8 mouse cellular contexts compared by ENCODE assay signal in genomic region chr17:29164469-29165111, GRCm38 (mm10). TPM values are rescaled to one million over a fixed set of nuclear protein-coding genes. Genes with fewer than 3 reads are reported as not detected.
DNase-seq lines count a peak whose midpoint lies in the region; ATAC-seq lines count a peak whose summit lies in the region.
"Had no signal": no experiment of that assay in that cellular context is flagged by ENCODE, and none has a peak within 500 bp of the region (broad histone marks: within the 10 kb centered on the region; RNA-seq: fewer than 3 reads in every experiment).

No protein-coding gene starts in this region.

- WGBS in forebrain, embryonic 15.5 days: 11% methylated on average over 17 of the region's 17 CpGs

- ATAC-seq in forebrain, embryonic 15.5 days (replicated peaks): 0 out of 2 replicates have a peak, but pooled peaks have one; percentile 33

- H3K36me3 ChIP-seq in forebrain, embryonic 15.5 days: no peaks in the 10 kb centered on the region

- H3K4me1 ChIP-seq in forebrain, embryonic 15.5 days: peaks cover 21% of the 10 kb centered on the region

- no peaks in the 10 kb centered on the region for H3K9me3 ChIP-seq in forebrain, embryonic 15.5 days
- H3K9me3 ChIP-seq: limb, embryonic 15.5 days had no signal

- H3K27ac ChIP-seq in forebrain, embryonic 15.5 days (replicated peaks): peak overlapping the region; percentile 56; the same call in 1 of the 2 replicates

- peak; percentile 67 for DNase-seq in urinary bladder, postnatal 14 days (ENCODE audit: low spot score)
- no peak for DNase-seq in urinary bladder, adult 2 months (ENCODE audit: low spot score)
- peak; percentile 77 for DNase-seq in kidney, adult 9 months
- peak; percentile 81 for DNase-seq in lung, postnatal 36 days
- DNase-seq in thymus, postnatal 14 days: peak; percentile 58
- no peak for DNase-seq in layer of hippocampus, postnatal 25 days (ENCODE audit: extremely low spot score in 1 of 2, low spot score in 1 of 2)

- H3K4me3 ChIP-seq in forebrain, embryonic 15.5 days: no peak overlapping the region
- H3K4me3 ChIP-seq: limb, embryonic 15.5 days had no signal

- no peaks in the 10 kb centered on the region for H3K27me3 ChIP-seq in forebrain, embryonic 15.5 days
- H3K27me3 ChIP-seq: limb, embryonic 15.5 days had no signal

- no peak overlapping the region for H3K9ac ChIP-seq in forebrain, embryonic 15.5 days (replicated peaks)
- H3K9ac ChIP-seq: limb, embryonic 15.5 days had no signal

- H3K4me2 ChIP-seq in forebrain, embryonic 15.5 days (replicated peaks): no peak overlapping the region
- H3K4me2 ChIP-seq: limb, embryonic 15.5 days had no signal

RNA-seq across cellular contexts. Expression of gene Rab44, which starts 50.6 kb away (rescaled TPM):
- 1.5 and 1.9 TPM in 2 replicates for polyA plus RNA-seq in urinary bladder, adult 2 months (2012; rRNA removed)
- 0.05 TPM in 1 of 2 replicates, not detected in the other for polyA plus RNA-seq in forebrain, embryonic 15.5 days (2015; fragmentation: Nextera tagmentation; extraction: Ambion mirVana)
- total RNA-seq in layer of hippocampus, postnatal 25 days (2021): under 1 TPM in 1 of 2 experiments, not detected in 1; 0.07 TPM

Comparison
In these comparisons a context has a peak if more than half of its experiments do, and no peak if none do; other contexts are left out.
1. DNase-seq: peak in urinary bladder, postnatal 14 days (single experiment), kidney, adult 9 months (single experiment), lung, postnatal 36 days (single experiment) and thymus, postnatal 14 days (single experiment); none in urinary bladder, adult 2 months (single experiment) and layer of hippocampus, postnatal 25 days (0 of 2).